Mouse (Mus musculus) embryonic facial prominence, embryonic 15.5 days (tissue): ENCODE results near the gene Atp9a. TPM values are rescaled to one million over a fixed set of nuclear protein-coding genes. Genes with fewer than 3 reads are reported as not detected.

Experiments
- microRNA-seq: library from miRNA; unstranded; fragments of <30 nt; microRNA quantifications from one replicate; pipeline ENCODE4, GENCODE M21; 2016; ENCODE audit warnings: borderline number of aligned reads
- polyA plus RNA-seq: library from polyadenylated mRNA; unstranded; fragments of >200 nt; fragmentation: Nextera tagmentation; extraction: Ambion mirVana; gene quantifications from 2 replicates; pipeline ENCODE4 v1.2.1, GENCODE M21; 2015

Gene Atp9a
- polyA plus RNA-seq, 1 experiment from 2014 or later, result 28.6 TPM

Small RNA genes lying within 50 kb of the gene (microRNA-seq; reads per million reads assigned to microRNA genes)
- not detected for gene Mir7004

Other genes with a start within 250 kb of the Atp9a start
- 5.8 and 6.9 TPM in 2 replicates for gene Nfatc2, start 140.8 kb downstream of the Atp9a start, polyA plus RNA-seq
- gene Sall4, start 25.5 kb upstream of the Atp9a start, polyA plus RNA-seq, result 0.51 and 0.56 TPM in 2 replicates
- gene Zfp64, start 213.2 kb upstream of the Atp9a start, polyA plus RNA-seq, result 55.8 and 59.2 TPM in 2 replicates